Mouse (Mus musculus) 3134 (cell line): ENCODE data around the gene Usp35.

Source experiments
- DNase-seq: peaks from one replicate; pipeline ENCODE4 v3.0.0-alpha.2; 2011; ENCODE audit warnings: low spot score; ENCODE audit not compliant: insufficient read length; ENCODE audit errors: extremely low read depth

The Usp35 gene

GRCm38 (mm10) chr7:97331726-97332666 lies at the start of gene Usp35, which contains the start of gene Kctd21:
TSS of gene Usp35 (minus strand) at chr7:97332020.
TSS of gene Kctd21 (plus strand) at chr7:97332327.
- DNase-seq = peak; percentile 96

- no peak for DNase-seq
Measured at GRCm38 (mm10) chr7:97380500-97381123, 48.8 kb upstream of the Usp35 start.

- DNase-seq = no peak
Measured at GRCm38 (mm10) chr7:97379304-97379703, 47.5 kb upstream of the Usp35 start.

GRCm38 (mm10) chr7:97375906-97376305 lies 44.1 kb upstream of the Usp35 start:
- DNase-seq = no peak

GRCm38 (mm10) chr7:97375101-97375500 lies 43.3 kb upstream of the Usp35 start:
- DNase-seq = no peak

- no peak for DNase-seq
Measured at GRCm38 (mm10) chr7:97365887-97366286, 34.1 kb upstream of the Usp35 start.

GRCm38 (mm10) chr7:97361467-97361866 lies 29.6 kb upstream of the Usp35 start:
- DNase-seq = peak; percentile 32

- no peak for DNase-seq
Measured at GRCm38 (mm10) chr7:97360955-97361354, 29.1 kb upstream of the Usp35 start.

- no peak for DNase-seq
Measured at GRCm38 (mm10) chr7:97360166-97360565, 28.3 kb upstream of the Usp35 start.

GRCm38 (mm10) chr7:97358347-97358746 lies 26.5 kb upstream of the Usp35 start:
- DNase-seq = no peak

GRCm38 (mm10) chr7:97357840-97358239 lies 26.0 kb upstream of the Usp35 start:
- no peak for DNase-seq

- DNase-seq = no peak
Measured at GRCm38 (mm10) chr7:97356875-97357276, 25.1 kb upstream of the Usp35 start.

GRCm38 (mm10) chr7:97356253-97356652 lies 24.4 kb upstream of the Usp35 start:
- DNase-seq = no peak

GRCm38 (mm10) chr7:97355068-97355841 lies 23.4 kb upstream of the Usp35 start:
- DNase-seq = peak; percentile 38

- no peak for DNase-seq
Measured at GRCm38 (mm10) chr7:97353356-97353755, 21.5 kb upstream of the Usp35 start.

GRCm38 (mm10) chr7:97351792-97352513 lies 20.1 kb upstream of the Usp35 start:
- no peak for DNase-seq

GRCm38 (mm10) chr7:97350891-97351290 lies 19.1 kb upstream of the Usp35 start:
- no peak for DNase-seq

- DNase-seq = no peak
Measured at GRCm38 (mm10) chr7:97349438-97349837, 17.6 kb upstream of the Usp35 start.

- DNase-seq = no peak
Measured at GRCm38 (mm10) chr7:97348836-97349235, 17.0 kb upstream of the Usp35 start.

- DNase-seq = no peak
Measured at GRCm38 (mm10) chr7:97348318-97348717, 16.5 kb upstream of the Usp35 start.
